Mouse (Mus musculus): ENCODE measurements around the gene Cd84.

Gene Cd84

DNA sequence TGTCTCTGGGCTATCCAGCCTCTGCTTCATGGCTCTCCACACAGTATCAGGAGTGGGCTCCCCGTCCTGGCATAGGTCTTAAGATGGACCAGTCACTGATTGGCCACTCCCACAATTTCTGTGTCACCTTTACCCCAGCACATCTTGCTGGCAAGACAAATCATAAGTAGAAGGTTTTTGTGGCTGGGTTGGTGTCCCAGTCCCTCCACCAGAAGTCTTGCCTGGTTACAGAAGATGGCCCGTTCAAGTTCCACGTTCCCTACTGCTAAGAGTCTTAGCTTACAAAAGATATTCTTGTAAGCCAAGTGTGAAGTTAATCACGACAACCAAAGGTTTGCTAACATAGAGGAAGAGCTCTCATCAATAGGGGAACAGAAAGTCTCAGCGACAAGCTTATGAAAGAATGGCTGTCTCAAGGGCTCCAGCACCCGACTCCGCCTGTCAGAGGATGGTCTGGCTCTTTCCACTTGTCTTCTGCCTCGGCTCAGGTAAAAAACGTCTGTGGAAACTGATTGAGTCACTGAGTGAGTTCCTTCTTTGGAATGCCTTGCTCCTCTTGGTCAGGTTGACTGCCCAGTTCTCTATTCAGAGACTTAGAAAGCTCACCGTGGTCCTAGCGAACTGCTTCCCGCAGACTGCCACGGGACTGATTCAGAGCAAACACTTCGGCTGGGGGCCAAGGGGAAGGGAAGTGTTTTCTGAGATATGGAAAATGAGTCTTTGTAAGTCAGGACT, 78.0 kb downstream of the Cd84 start, which contains the start of gene Slamf6:
TSS of gene Slamf6 (plus strand) at position 211 of the 735 bp plus-strand sequence.
- no peak for DNase-seq

DNA sequence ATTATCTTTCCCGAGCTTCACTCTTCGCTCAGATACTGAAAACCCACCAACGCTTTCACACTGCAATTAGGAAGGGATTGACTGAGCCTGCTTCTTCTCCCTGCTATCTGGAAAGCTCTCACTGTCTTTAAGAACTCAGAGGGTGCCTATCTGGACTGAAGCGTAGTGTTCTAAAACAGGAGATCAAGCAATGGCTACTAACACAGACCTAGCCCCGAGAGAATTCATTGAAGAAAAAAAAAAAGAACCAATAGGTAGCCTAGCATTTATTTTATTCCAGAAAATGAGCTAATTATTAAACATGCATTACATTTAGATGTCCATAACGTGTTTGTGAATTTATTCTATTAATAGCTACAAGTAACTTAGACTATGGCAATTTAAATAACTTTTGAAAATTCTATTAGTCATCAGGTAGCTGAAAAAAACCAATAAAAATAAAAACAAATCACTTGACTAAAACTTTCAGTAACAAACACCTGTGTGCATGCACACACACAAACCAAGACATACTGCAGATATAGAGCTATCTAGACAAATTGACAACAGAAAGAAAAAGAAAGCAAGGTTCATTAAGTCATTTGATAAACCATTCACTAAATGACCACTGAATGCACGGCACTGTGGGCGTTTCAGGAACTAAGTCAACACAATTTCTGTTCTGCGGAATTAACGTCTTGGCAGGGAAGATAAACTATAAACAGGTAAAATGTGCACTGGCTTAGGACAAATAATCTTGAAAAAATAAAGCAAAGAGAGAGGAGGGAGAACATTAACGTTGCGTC, 78.8 kb downstream of the Cd84 start:
- no peak for DNase-seq

DNA sequence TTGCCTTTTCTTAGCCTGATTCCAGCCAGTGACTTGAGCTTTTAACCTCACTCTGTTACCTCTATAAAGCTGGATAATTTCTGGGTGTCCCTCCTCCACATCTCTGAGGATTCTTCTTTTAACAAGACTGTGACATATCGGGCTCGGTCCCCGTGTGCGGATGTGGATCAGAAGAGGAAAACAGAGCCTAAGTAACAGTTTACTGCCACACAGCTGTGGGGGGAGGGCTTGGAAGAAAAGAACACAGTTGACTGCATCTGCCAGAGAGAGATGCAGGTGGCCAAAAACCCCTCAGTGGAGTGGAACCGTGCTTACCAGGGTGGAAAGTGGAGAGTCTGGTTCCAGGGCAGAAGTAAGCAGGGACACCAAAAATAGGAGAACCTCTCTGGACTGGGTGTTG, 79.7 kb downstream of the Cd84 start:
- DNase-seq: no peak

DNA sequence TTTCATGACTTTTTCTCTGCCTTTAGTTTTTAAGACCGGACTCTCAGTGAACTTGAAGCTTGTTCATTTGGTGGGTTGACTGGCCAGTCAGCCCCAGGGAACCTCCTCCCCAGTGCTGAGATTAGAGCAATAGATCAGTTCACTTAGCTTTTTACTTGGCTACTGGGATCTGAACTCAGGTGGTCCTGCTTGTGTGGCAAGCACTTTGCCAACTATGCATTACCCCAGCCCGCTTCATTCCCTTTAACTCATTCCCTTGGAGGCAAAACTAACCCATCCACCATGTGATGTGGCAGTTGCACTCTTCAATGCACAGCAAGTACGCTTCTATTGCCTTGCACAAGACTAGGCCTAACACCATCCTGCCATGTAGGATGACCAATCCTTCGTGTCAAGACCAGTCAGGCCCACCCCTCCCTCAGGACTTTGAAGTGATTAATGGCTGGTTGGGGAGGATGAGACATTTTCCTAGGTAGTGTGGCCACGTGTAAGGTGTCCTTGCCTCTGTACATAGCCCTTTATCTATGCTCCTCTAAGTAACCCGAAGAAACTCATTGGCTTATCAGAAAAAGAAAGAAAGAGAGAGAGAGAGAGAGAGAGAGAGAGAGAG, 80.5 kb downstream of the Cd84 start:
- DNase-seq: no peak

DNA sequence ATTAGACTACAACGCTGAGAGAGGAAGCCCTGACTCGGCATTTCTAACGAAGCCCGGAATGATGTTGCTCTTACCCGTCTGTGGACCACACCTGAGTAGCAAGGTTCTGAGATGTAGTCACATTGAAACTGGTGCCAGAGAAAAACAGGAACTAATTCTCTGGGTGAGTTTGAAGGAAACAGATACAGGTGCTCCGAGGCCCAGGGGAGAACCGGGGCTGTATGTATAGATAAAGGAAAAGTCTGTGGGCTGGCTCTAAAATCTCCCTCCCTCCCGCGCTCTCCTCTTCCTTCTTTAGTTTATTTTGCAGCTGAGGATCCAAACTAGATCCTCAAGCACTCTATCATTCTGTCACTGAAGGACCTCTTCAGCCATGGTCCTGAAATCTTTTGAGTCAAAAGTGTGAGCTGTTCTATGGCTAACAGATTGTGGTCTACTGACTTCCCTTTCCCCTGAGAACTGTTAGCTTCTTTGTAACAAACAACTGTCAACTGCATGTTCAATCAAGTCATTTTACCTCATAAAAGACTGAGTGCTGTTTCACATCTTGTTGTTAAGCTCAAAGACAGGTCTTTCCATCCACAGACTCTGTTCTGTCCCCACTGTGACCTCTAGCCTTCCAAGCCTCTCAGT, 81.6 kb downstream of the Cd84 start:
- no peak for DNase-seq

DNA sequence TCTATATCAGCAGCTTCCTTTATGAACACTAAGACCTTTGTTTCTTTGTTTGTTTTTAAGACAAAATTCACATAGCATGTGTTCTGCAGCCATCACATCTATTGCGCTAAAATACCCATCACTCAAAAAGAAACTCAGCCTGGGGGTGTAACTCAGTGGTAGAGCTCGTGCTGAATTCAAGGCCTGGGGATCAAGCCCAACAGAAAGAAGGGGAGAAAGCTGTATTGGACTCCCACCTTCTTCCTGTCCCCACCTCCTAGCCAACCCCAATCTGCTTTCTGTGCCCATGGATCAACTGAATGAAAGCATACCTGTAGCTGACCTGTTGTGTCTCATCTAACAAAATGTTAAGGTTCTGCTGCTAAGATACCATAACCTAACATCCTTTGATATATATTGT, 82.1 kb downstream of the Cd84 start:
- DNase-seq: no peak

DNA sequence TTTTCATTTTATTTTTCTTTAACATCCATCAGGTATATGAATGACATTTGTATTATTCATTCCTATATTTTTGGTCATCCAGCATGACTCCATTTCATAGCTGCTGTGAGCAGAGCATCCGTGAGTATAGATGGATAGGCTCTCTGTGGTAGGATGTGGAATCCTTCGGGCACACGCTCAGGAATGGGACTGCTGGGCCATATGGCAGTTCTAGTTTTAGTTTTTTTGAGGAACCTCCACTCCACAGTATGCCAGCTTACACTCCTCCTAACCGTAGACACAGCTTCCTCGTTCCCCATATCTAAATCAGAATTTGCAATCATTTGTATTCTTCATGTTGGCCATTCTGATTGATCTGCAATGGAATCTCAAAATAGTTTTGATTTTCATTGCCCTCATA, 83.3 kb downstream of the Cd84 start:
- no peak for DNase-seq

DNA sequence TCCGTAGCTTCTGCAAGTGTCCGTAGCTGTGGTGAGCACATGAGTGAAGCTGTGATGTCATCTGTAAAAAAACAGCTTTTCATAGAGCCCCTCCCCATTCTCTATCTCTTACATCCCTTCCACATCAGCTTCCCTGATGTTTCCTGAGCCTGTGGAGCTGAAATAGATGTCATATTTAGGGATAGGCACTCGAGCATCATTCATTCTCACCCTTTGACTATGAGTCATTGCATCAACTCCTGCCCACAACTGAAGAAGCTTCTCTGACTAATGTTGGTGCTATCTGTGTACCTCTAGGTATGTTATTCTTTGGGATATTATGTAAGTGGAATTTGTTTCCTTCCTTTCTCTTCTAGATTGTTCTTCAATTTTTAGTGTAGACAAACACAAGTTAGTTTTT, 85.4 kb downstream of the Cd84 start:
- no peak for DNase-seq

DNA sequence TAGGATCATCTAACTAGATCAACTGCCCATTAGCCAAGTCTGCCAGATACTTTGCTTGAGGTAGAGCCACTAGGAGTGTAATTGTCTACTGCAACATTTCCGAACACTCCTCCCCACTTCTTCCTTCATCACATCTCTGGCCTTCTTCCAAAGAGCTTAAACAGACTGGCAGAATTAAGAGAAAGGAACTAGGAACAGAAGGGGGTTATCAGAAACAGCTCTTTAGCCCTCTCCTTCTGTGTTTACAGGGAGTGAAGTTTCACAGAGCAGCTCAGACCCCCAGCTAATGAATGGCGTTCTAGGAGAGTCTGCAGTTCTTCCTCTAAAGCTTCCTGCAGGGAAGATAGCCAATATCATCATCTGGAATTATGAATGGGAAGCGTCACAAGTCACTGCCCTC, 94.4 kb downstream of the Cd84 start:
- DNase-seq: no peak

DNA sequence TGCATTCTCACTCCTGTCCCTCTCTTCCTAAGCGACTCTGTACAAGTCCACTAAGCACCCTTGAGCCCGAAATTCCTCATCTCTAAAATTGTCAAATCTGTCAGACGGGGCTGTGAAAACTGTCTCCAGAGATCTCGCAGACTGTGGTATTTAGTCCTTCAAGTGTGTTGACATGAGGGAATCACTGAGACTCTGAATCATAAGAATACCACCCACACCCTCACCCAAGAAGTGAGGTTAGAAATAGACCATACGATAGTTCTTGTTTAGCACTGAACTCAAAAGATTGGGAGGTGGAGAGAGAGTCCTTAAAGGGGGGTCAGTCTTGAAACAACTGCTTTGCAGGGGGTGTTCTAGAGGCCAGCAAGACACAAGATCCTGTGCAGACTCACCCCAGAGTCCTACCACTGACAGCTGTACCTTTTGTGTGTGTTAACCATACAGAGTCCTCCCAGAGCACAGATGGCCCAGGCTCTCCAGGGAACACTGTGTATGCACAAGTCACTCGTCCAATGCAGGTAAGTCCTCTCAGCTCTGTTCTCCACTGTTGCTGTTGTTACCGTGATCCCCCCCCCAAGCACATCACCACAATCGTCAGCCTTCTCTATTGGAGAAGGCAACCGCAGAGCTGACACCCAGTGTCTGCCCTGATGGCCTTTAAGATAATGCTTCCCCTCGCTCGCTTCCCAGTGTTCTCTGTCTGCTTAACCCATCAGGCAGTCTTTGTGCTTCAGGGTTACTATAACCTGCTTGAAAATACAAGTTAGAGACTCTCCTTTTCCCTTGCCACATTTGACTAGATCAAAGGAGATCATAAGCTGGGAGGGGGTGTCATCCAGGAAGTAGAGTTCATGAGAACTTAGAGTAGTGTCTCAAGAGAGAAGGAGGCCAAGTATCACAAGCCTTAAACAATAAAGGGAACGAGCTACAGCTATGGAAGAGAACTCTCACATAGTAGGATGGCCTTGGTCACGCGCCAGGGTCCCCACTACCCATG, 99.8 kb downstream of the Cd84 start:
- DNase-seq: no peak
